Mouse (Mus musculus): ENCODE data around the gene Pfas.
A peak's percentile ranks its signal among the peaks of the same experiment; 100 is the strongest.
"Not testable (repeated sequence)": the region's sequence is repeated elsewhere in the genome, so short reads cannot be mapped to it uniquely, and the experiment has no call there.

The Pfas gene

DNA sequence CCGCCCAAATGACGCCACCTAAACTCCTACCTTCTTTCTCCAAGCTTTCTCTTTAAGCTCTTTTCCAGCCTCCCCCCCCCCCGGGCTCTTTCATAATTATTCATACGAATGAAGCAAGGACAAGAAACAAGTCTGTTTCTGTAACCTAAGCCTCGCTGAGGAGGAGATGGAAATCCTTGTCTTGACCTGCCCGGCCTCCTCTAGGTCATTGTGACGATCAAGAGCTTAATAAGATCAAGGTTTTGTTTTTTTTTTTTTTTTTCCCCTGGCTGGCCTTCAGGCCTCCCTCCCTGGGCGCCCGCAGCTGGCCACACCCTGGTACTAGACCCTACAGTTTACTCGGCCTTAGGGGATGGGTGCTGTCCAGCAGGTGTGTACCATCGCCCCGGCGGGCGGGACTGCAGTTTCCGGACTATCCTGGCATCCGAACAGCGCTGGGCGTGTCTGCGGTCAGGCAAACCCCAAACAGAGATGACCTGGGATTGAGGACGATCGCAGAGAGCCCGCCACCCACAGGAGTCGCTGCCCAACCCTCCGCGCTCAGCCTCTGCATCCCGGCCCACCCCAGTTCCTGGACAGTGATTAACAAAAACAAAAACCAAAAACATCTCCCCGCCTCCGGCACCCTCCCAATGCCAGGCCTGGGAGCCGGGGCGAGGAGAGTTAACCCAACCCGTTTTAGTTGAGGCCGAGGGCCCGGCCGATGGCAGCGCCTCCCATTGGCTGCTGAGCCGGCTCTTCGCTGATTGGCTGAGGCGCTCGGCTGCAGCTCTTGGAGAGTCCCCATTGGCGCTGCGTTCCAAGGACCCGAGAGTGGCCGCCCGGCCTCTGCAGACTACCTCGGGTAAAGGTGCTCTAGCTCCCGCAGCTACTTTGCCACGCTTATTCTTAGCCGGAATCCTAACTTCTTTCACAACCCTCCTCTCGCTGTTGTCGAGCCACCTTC is 40.6 kb downstream of the Pfas start, which contains the start of gene Slc25a35:
Gene Slc25a35 (plus strand): TSS at position 795 of the 946 bp plus-strand sequence.
- DNase-seq = peak; percentile 92 to 93

DNA sequence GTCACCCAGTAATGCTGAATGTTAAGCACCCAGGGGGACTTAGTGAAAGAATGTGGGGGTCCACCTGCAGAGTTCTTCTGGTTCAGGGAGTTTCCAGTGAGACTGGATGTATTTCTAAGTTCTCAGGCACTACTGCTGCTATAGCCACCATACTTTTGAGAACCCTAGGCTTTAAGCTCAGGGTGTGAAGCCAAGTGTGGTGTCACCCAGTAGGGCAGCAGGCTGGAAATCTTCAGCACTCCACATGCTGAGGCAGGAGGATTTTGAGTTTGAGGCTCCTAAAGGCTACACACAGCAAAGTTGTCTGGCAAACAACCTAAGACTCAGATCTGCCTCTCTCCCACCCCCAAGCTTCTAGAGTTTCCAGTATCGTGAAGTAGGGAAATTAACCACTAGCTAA is 41.7 kb downstream of the Pfas start:
- no peak for DNase-seq

- peak; percentile 85 to 90 for DNase-seq
Measured at GRCm38 (mm10) chr11:68965845-68966244, 42.4 kb downstream of the Pfas start.

DNA sequence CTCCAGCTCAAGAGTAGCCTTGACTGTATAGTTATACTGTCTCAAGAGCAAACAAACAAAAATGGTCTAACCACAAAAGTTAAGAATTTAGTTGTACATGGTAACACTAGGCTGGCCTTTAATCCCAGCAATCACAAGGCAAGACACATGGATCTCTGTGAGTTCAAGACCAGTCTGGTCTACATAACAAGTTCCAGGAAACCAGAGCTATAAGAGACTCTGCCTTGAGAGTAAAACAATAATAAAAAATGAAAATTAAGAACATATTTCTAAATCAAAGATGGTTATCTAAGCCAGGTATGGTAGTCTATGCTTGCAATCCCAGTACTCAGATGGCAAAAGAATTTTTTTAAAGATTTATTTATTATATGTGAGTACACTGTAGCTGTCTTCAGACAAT is 43.2 kb downstream of the Pfas start:
- DNase-seq = no peak

- no peak for DNase-seq
Measured at GRCm38 (mm10) chr11:68963405-68963804, 44.9 kb downstream of the Pfas start.

GRCm38 (mm10) chr11:68962159-68962558 is 46.1 kb downstream of the Pfas start:
- not testable (repeated sequence) for DNase-seq

DNA sequence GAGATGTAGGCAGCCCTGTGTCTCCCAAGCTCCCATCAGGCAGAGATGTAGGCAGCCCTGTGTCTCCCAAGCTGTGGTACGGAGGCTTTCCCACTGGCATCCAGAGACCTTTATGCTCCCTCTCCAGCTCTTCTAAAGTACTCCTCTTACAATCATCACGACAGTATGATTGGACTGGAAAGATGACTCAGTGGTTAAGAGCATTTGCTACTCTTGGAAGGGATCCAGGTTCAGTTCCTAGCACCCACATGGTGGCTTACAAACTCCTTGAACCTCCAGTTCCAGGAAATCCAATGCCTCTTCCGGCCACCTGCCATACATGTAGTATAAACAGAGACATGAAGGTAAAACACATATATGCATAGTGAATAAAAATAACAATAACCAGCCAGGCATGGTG is 46.7 kb downstream of the Pfas start:
- DNase-seq = no peak

GRCm38 (mm10) chr11:68957971-68958370 is 50.3 kb downstream of the Pfas start:
- DNase-seq = no peak

DNA sequence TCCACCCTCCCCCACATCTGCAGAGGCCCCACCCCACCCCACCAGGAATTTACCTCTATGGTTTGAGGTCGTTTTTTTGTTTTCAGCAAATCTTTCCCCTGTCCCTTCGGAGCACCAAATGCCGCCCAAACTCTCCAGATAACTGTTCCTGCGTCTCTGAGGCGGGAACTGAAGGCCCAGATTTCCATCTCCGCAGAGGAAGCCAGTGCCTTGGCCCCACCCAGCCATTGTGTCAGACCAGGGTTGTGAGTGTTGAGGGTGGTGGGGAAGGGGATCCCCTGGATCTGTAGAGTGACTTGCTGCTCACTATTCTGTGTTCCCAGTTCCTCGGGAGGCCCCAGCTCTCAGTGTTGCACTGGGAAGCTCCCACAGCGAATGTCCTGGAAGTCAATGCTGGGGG is 51.0 kb downstream of the Pfas start, which contains the start of gene Arhgef15:
Gene Arhgef15 (minus strand): TSS at position 173 of the 400 bp plus-strand sequence.
- no peak for DNase-seq

- no peak for DNase-seq
Measured at GRCm38 (mm10) chr11:68956697-68957096, 51.6 kb downstream of the Pfas start.

GRCm38 (mm10) chr11:68956107-68956506 is 52.2 kb downstream of the Pfas start:
- no peak for DNase-seq

DNA sequence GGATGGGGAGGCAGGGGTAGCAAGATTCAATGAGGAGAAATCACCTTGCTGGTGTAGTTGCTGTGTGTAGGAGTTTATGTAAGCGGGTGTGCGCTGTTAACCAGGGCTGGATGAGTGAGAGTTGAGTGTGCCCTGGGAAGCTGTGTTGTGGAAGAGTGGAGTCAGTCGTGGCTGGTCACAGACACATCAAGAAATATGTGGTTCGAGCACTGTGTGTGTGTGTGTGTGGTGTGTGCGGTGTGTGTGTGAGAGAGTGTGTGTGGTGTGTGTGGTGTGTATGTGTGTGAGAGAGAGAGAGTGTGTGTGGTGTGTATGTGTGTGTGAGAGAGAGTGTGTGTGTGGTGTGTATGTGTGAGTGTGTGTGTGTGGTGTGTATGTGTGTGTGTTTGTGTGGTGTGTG is 52.8 kb downstream of the Pfas start:
- no peak for DNase-seq

- no peak for DNase-seq
Measured at GRCm38 (mm10) chr11:68954408-68954807, 53.9 kb downstream of the Pfas start.

DNA sequence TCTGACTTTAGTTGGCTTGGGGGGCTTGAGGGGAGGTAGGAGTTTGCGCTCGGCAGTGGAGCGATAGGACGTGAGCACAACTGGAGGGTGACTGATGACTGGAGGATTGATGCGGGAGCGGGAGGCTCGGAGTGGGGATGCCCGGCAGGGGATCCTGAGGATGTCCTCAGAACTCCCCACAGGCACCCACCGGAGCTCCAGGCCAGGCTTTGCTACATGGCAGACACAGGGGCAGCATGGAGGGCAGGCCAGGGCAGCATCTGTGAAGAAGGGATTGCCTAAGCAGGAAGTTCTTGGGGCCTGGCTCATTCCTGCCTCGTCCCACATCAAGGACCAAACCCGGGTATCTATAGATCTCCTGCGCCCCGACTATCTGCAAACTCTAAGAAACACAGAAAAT is 54.4 kb downstream of the Pfas start:
- DNase-seq = no peak

GRCm38 (mm10) chr11:68947542-68947993 is 60.7 kb downstream of the Pfas start:
- peak; percentile 72 to 75 for DNase-seq

DNA sequence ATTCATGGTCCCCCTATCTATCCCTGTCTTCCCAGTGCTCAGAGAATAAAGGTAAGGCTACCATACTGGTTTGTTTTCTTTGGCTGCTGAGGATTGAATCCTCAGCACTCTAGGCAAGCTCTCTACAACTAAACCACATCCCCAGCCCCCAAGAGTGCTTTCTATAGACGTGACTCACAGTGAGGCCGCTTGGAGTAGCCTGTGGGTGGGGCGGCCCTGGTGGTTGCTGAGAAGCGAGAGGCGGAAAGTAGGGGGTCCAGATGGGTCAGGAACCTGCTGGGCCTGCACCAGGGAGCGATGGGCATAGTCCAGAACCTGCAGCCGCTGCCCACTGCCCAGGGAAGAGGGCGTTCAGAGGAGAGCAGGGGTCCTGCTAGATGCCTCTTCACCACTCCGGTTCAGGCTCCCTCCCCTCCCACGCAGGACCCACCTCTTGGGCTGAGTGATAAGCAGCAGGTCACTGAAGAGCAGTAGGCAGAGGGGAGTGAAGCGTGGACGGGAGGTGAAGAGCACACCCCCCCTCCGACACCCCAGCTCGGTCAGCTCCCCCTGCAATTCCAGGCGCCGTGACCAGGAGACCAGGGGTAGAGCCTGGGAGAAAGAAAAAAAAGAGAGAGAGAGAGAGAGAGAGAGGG is 61.3 kb downstream of the Pfas start:
- peak; percentile 35 to 46 for DNase-seq

- DNase-seq = no peak
Measured at GRCm38 (mm10) chr11:68946001-68946400, 62.3 kb downstream of the Pfas start.

DNA sequence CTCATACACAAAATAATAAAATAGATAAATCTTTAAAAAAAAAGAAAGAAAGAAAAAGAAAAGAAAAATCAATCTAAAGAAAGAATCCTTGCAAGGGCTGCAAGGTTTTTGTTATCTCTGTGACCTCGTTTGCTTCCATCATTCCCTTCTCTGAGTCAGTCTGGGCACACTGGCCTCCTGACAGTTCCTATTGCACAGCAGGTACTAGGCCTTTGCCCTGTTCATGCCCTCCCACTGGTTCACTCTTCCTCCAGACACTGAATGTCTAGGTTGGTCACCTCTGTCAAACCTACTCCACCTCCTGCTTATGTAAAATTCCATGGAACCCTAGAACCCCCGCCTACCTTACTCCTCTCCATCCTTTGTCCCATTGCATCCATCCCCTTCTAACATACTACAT is 63.0 kb downstream of the Pfas start:
- no peak for DNase-seq

DNA sequence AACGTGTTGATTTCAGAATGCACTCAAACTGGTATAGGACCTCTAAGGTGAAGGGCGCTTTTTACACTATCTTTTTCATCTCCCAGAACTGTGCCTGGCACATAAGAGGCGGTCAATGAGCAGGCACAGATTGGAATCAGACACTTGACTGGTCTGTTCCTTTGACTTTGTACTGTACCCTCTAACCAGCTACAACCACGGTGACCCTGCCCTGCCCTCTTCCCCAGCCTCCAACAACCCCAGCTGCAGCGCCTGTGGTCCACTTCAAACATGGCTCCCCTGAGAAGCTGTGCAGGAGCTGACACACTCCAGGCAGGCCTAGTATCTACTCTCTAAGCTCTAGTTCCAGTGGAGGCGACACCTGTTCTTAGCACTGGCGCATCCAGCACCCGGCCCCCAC is 65.5 kb downstream of the Pfas start:
- no peak for DNase-seq

DNA sequence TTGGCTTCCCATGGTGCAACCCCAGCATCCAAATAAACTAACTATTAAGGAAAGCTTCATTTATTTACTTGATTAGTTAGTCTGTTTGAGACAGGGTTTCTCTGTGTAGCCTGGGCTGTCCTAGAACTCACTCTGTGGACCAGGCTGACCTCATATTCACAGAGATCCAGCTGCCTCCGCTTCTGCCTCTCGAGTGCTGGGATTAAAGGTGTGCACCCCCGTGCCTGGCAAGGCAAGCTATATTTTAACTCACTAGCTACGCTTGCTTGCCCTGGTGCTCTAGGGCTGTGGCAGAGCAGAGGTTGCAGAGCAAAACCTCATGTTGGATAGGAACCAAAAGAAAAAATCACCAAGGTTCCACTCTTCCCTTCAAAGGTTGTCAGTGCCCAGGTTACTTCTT is 67.7 kb downstream of the Pfas start:
- DNase-seq = no peak

DNA sequence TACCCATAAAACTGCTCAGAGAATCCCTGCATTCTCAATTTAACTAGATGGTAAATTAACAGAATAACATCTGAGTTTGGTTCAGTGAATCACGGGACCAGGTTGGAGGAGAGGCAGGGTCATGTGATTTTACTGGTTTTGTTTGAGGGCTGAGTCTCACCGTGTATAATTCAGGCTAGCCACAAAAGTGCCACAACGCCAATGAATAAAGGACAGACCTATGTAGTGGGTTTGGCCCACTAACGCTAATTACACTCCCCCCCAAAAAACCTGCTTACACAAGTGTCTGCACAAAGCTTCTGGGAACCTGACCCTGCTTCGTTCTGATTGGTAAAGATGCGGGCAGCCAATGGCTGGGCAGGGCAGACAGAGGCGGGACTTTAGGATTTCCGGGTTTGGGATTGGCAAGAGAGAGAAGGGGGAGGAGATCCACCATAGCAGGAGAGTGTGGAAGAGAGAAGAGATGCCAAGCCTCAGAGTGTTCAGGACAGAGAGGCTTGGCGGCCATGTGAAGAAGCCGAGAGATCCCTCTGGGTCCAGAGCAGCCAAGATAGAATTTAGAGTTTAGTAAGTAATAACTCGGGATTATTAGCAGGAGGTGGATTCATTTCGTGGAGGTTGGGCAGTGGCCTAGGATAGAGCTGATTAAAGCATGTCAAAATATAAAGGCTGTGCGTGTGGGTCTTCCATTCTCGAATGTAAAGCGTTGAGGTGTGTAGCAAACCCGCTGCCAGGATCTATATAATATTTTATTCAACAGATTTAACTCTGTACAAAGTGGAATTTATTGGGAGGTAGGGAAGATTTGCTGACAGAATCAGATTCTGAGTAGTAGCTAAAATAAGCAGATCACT is 68.6 kb downstream of the Pfas start:
- DNase-seq = peak; percentile 85 to 89

DNA sequence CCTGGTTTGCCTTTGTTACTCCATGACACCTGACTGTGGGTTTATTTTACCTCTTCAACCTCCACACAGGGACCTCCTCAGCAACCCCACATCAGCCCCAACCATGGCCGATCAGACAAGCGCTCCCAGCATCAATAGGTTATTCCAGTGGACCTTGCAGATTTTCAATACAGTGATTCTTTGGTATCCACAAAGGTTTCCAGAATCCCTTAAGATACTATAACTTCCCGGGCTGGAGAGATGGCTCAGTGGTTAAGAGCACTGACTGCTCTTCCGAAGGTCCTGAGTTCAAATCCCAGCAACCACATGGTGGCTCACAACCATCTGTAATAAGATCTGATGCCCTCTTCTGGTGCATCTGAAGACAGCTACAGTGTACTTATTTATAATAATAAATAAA is 71.3 kb downstream of the Pfas start:
- DNase-seq = not testable (repeated sequence)

Measured in cerebellum, postnatal 14 days (tissue).